Mouse (Mus musculus): ENCODE data around the gene Krt71. TPM values are rescaled to one million over a fixed set of nuclear protein-coding genes. Genes with fewer than 3 reads are reported as not detected.

Gene Krt71
- polyA plus RNA-seq (2014; fragmentation: Nextera tagmentation; extraction: Ambion mirVana), result not detected in 2 replicates

DNA sequence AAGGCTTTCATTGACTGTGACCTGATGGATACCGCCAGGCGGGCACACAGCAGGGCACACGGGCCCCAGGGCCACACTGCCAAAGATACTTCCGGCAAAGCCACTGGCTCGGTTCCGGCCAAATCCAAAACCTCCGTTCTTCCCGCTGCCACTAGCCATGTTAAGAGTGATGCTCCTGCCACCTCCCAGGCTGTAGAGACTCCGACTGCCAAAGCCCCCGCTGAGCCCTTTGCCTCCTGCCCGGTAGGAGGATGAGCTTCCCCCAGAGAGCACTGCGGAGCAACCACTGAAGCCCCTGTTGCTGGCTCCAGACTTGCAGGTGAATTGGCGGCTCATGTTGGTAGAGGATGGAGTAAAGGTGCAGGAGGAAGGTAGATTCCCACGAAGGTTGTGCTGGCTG, at the start of gene Krt71:
Krt71 (minus strand) TSS at position 399 of the 400 bp plus-strand sequence.
- Histone ChIP-seq H3K36me3 (ENCODE audit: insufficient read depth) (no peaks in the 10 kb centered on the region), H3K27me3 (ENCODE audit: insufficient read depth, low read length) (no peaks in the 10 kb centered on the region), H3K9me3 (ENCODE audit: low read depth, low read length) (no peaks in the 10 kb centered on the region), H3K27ac (ENCODE audit: low read depth) (no peak within 1 kb of the TSS), H3K9ac (no peak within 1 kb of the TSS), H3K4me1 (ENCODE audit: insufficient read depth) (no peaks in the 10 kb centered on the region), H3K4me2 (no peak within 1 kb of the TSS), H3K4me3 (ENCODE audit: low read depth, low read length) (no peak within 1 kb of the TSS)
- no peak for ATAC-seq (ENCODE audit: insufficient read depth)
- TF ChIP-seq CTCF (IDR thresholded peaks at IDR 0.05; ENCODE audit: low read depth), result no peak
- 49% methylated on average over 14 of the region's 14 CpGs for WGBS
- DNase-seq, result no peak

DNA sequence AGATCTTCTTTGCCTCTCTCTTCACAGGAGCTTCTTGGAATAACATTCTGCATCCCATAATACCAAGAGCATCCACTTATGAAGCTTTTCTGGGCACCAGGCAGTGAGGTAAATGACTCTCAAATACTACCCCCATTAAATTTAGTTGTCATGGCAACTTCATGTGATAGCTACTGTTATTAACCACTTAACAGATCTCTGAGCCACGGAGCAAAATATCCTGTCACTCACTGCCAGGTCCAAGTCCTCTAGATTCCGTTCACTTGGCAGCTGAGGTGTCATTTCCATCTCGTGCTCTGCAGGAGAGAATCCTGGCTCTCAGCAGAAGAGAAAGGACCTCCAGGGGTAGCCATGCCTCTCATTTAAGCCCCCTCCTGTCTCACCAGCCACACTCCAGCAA, 48.0 kb upstream of the Krt71 start:
- ATAC-seq (ENCODE audit: insufficient read depth) (no peak), DNase-seq (no peak)
- H3K9ac ChIP-seq, result no peak overlapping the region
- no peak overlapping the region for H3K4me2 ChIP-seq
- H3K4me3 ChIP-seq (ENCODE audit: low read depth, low read length), result no peak overlapping the region
- no peaks in the 10 kb centered on the region for H3K36me3 ChIP-seq (ENCODE audit: insufficient read depth)
- no peak overlapping the region for H3K27ac ChIP-seq (ENCODE audit: low read depth)
- TF ChIP-seq CTCF (IDR thresholded peaks at IDR 0.05; ENCODE audit: low read depth), result no peak
- H3K4me1 ChIP-seq (ENCODE audit: insufficient read depth), result no peaks in the 10 kb centered on the region
- no peaks in the 10 kb centered on the region for H3K9me3 ChIP-seq (ENCODE audit: low read depth, low read length)
- WGBS, result 23% methylated on average over 3 of the region's 3 CpGs
- H3K27me3 ChIP-seq (ENCODE audit: insufficient read depth, low read length), result no peaks in the 10 kb centered on the region

DNA sequence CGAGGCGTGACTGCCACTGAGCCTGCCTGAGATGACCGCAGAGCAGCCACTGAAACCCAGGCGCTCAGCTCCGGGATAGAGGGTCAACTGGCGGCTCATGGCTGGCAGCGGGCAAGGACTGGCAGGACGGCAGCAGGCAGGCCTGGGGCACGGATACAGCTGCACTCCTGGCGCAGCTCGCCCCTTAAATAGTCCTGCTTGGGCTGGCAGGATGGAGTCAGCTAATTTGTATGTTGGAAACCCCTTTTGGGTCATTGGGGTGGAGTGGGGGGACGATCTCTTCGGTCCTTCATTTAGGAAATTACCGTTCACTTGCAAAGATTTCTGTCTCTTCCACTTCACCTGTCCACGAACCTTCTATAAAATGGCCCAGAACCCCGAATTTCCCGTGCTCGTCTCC, 43.5 kb upstream of the Krt71 start, which contains the start of gene Krt72:
Krt72 (minus strand) TSS at position 101 of the 400 bp plus-strand sequence.
- WGBS, result 87% methylated on average over 18 of the region's 18 CpGs
- H3K4me3 ChIP-seq (ENCODE audit: low read depth, low read length), result no peak within 1 kb of the TSS
- H3K27me3 ChIP-seq (ENCODE audit: insufficient read depth, low read length), result no peaks in the 10 kb centered on the region
- H3K27ac ChIP-seq (ENCODE audit: low read depth), result no peak within 1 kb of the TSS
- H3K36me3 ChIP-seq (ENCODE audit: insufficient read depth), result no peaks in the 10 kb centered on the region
- H3K9ac ChIP-seq, result no peak within 1 kb of the TSS
- TF ChIP-seq CTCF (IDR thresholded peaks at IDR 0.05; ENCODE audit: low read depth), result no peak
- DNase-seq (no peak), ATAC-seq (ENCODE audit: insufficient read depth) (no peak)
- H3K9me3 ChIP-seq (ENCODE audit: low read depth, low read length), result no peaks in the 10 kb centered on the region
- H3K4me1 ChIP-seq (ENCODE audit: insufficient read depth), result no peaks in the 10 kb centered on the region
- no peak within 1 kb of the TSS for H3K4me2 ChIP-seq

DNA sequence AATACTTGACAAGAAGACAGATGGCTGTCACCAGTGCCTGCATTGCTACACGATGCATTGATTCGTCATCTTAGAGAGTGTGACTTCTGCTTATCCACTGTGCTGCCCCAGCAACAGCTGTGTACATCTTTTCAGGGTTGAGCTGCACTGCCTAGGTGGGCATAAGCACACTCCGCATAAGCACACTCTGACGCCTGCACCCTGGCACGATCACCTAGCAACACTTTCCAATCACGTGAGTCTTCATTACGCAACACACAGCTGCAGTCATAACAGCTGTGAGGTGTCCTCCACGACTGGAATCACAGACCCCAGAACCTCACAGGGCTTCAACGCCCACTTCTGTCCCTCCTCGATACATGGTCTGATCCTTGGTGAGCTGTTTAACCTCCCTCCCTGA, 30.5 kb upstream of the Krt71 start:
- 42% methylated on average over 10 of the region's 10 CpGs for WGBS
- H3K9ac ChIP-seq, result no peak overlapping the region
- peak; percentile 5 for DNase-seq
- no peak overlapping the region for H3K27ac ChIP-seq (ENCODE audit: low read depth)
- H3K36me3 ChIP-seq (ENCODE audit: insufficient read depth), result no peaks in the 10 kb centered on the region
- peak; percentile 23; the same call in 1 of the 2 replicates for ATAC-seq (ENCODE audit: insufficient read depth)
- no peak for TF ChIP-seq CTCF (IDR thresholded peaks at IDR 0.05; ENCODE audit: low read depth)
- no peaks in the 10 kb centered on the region for H3K4me1 ChIP-seq (ENCODE audit: insufficient read depth)
- no peaks in the 10 kb centered on the region for H3K9me3 ChIP-seq (ENCODE audit: low read depth, low read length)
- no peak overlapping the region for H3K4me2 ChIP-seq
- no peaks in the 10 kb centered on the region for H3K27me3 ChIP-seq (ENCODE audit: insufficient read depth, low read length)
- no peak overlapping the region for H3K4me3 ChIP-seq (ENCODE audit: low read depth, low read length)

DNA sequence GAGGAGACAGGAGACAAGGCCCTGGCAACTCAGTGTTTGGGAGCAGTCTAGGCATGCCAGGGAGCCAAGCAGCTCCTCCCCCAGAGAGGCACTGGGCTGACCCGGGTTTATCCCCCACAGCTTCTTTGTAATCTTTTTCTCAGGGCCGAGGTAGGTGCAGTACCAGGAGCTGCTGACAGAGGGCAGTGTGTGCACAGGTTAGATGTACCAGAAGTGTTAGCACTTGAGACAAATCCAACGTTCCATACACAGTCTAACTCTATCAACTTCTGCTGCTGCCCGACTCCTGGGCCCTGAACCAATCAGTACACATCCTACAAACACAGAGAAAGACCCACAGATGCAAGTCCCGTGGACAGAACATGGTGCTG, 29.8 kb upstream of the Krt71 start:
- Histone ChIP-seq H3K9me3 (ENCODE audit: low read depth, low read length) (no peaks in the 10 kb centered on the region), H3K4me1 (ENCODE audit: insufficient read depth) (no peaks in the 10 kb centered on the region), H3K9ac (no peak overlapping the region), H3K27me3 (ENCODE audit: insufficient read depth, low read length) (no peaks in the 10 kb centered on the region), H3K27ac (ENCODE audit: low read depth) (no peak overlapping the region), H3K4me2 (no peak overlapping the region), H3K36me3 (ENCODE audit: insufficient read depth) (no peaks in the 10 kb centered on the region), H3K4me3 (ENCODE audit: low read depth, low read length) (no peak overlapping the region)
- peak; percentile 94 for TF ChIP-seq CTCF (IDR thresholded peaks at IDR 0.05; ENCODE audit: low read depth)
- 5% methylated on average over 5 of the region's 5 CpGs for WGBS
- DNase-seq (peak; percentile 95), ATAC-seq (ENCODE audit: insufficient read depth) (peak; percentile 75)

DNA sequence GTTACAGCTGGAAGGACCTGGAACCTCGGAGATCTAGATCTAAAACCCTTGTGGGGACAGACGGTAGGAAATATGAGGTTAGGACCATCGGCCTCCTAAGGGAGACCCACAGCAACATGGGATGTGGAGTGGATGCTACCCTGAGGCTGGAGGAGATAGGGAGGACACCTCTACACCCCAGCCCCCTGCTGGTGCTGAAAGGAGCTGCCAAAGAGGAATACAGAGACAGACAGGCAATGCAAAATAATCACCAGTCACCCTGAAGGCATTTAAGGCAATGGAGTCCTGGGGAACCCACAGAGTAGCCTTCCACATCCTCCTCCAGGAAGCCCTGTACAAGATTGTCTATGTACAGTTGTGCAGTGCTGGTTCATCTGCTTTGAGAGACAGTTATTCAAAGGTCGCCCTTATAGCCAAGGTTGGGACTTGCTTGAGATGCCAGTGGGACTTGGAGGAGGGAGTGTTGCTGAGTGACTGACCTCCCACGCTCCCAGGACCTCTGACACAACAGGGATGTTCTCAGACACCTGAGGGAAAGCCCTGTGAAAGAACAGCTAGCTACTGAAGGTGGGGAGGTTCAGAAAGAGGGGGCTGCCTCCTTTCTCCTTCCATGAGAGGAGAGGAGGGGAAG, 29.3 kb upstream of the Krt71 start:
- no peak overlapping the region for H3K9ac ChIP-seq
- 66% methylated on average over 5 of the region's 5 CpGs for WGBS
- H3K4me2 ChIP-seq, result no peak overlapping the region
- no peaks in the 10 kb centered on the region for H3K4me1 ChIP-seq (ENCODE audit: insufficient read depth)
- ATAC-seq (ENCODE audit: insufficient read depth) (no peak), DNase-seq (peak; percentile 43)
- peak; percentile 61 for TF ChIP-seq CTCF (IDR thresholded peaks at IDR 0.05; ENCODE audit: low read depth)
- H3K4me3 ChIP-seq (ENCODE audit: low read depth, low read length), result no peak overlapping the region
- no peak overlapping the region for H3K27ac ChIP-seq (ENCODE audit: low read depth)
- H3K9me3 ChIP-seq (ENCODE audit: low read depth, low read length), result no peaks in the 10 kb centered on the region
- no peaks in the 10 kb centered on the region for H3K27me3 ChIP-seq (ENCODE audit: insufficient read depth, low read length)
- H3K36me3 ChIP-seq (ENCODE audit: insufficient read depth), result no peaks in the 10 kb centered on the region

DNA sequence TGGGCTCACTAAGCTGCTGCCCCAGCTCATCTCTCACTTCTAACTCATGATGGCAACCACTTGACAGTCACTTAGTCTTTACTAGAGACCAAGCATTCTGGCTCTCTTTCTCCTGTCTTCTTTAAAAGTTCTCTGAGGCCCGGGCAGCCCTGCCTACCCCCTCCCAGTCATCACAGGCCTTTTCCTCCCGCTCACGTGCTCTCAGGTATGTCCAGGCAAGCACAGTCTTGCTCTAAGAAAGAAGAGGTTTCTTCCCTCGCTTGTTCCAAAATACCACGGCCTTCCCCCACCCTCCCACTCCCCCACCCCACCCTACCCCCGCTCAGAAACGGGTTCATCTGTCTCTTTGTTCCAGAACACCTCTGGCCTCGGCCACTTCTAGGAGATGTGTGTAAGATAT, 27.3 kb upstream of the Krt71 start:
- H3K27me3 ChIP-seq (ENCODE audit: insufficient read depth, low read length), result no peaks in the 10 kb centered on the region
- 25% methylated on average over 8 of the region's 8 CpGs for WGBS
- no peak for TF ChIP-seq CTCF (IDR thresholded peaks at IDR 0.05; ENCODE audit: low read depth)
- no peaks in the 10 kb centered on the region for H3K36me3 ChIP-seq (ENCODE audit: insufficient read depth)
- H3K4me3 ChIP-seq (ENCODE audit: low read depth, low read length), result no peak overlapping the region
- no peaks in the 10 kb centered on the region for H3K9me3 ChIP-seq (ENCODE audit: low read depth, low read length)
- DNase-seq (no peak), ATAC-seq (ENCODE audit: insufficient read depth) (no peak)
- no peak overlapping the region for H3K9ac ChIP-seq
- no peaks in the 10 kb centered on the region for H3K4me1 ChIP-seq (ENCODE audit: insufficient read depth)
- no peak overlapping the region for H3K4me2 ChIP-seq
- no peak overlapping the region for H3K27ac ChIP-seq (ENCODE audit: low read depth)

Data from lung, embryonic 14.5 days (tissue).